Mouse (Mus musculus): ENCODE results near the gene Olfr1330.

- TF ChIP-seq CTCF (IDR thresholded peaks at IDR 0.05; ENCODE audit: control insufficient read depth, insufficient read depth, insufficient read length) (no peak), USF1 (IDR thresholded peaks at IDR 0.05; ENCODE audit: low read depth) (no peak), MAX (IDR thresholded peaks at IDR 0.05) (no peak), FOSL1 (IDR thresholded peaks at IDR 0.05; ENCODE audit: insufficient read depth, low read length, poor library complexity, severe bottlenecking) (no peak)
These were observed 13.6 kb downstream of the Olfr1330 start for GRCm38 (mm10) chr4:118901981-118902380.
